Comparison of ENCODE assay signal across 20 mouse cellular contexts in genomic region chr14:105522279-105522678, GRCm38 (mm10).
A peak's percentile ranks its signal among the peaks of the same experiment; 100 is the strongest.
DNase-seq lines count a peak whose midpoint lies in the region; ATAC-seq and TF ChIP-seq lines count a peak whose summit lies in the region.
"Had no signal": no experiment of that assay in that cellular context is flagged by ENCODE, and none has a peak within 500 bp of the region (broad histone marks: within the 10 kb centered on the region; RNA-seq: fewer than 3 reads in every experiment).

No protein-coding gene starts in this region.

- DNase-seq in heart, adult 11 months = peak; percentile 11
- DNase-seq in heart, postnatal 36 days = no peak
- no peak for DNase-seq in heart, postnatal 25 days (ENCODE audit: low spot score)
- DNase-seq in heart, postnatal 0 days (ENCODE audit: low spot score) = peak; percentile 24
- DNase-seq in heart, adult 9 months (ENCODE audit: low spot score in 2 of 2) = no peak
- no peak for DNase-seq in urinary bladder, postnatal 25 days (ENCODE audit: low spot score)
- DNase-seq: adrenal gland, postnatal 10 days; cerebellum, adult 11-12 months; cerebellum, adult 9-10 months; cerebellum, postnatal 36 days; gastrocnemius, postnatal 10 days; kidney, adult 18-20 months had no signal

- H3K36me3 ChIP-seq in heart, embryonic 13.5 days = no peaks in the 10 kb centered on the region
- H3K36me3 ChIP-seq in heart, postnatal 0 days (replicated peaks; ENCODE audit: control insufficient read depth, insufficient read depth, low read length) = no peaks in the 10 kb centered on the region
- no peaks in the 10 kb centered on the region for H3K36me3 ChIP-seq in stomach, embryonic 15.5 days
- H3K36me3 ChIP-seq: embryonic facial prominence, embryonic 13.5 days; forebrain, embryonic 12.5 days; hindbrain, embryonic 10.5 days; intestine, embryonic 15.5 days had no signal

- H3K9ac ChIP-seq in heart, embryonic 13.5 days = no peak overlapping the region
- H3K9ac ChIP-seq in heart, postnatal 0 days (replicated peaks; ENCODE audit: low read depth, low read length) = no peak overlapping the region
- H3K9ac ChIP-seq in stomach, embryonic 15.5 days = no peak overlapping the region
- H3K9ac ChIP-seq: embryonic facial prominence, embryonic 13.5 days; forebrain, embryonic 12.5 days; hindbrain, embryonic 14.5 days; intestine, embryonic 15.5 days had no signal

- H3K27ac ChIP-seq in heart, embryonic 13.5 days (replicated peaks) = 0 out of 2 replicates have a peak overlapping the region, but pooled peaks have one; percentile 36
- H3K27ac ChIP-seq in heart, postnatal 0 days (ENCODE audit: low read depth) = no peak overlapping the region
- H3K27ac ChIP-seq in stomach, embryonic 15.5 days = no peak overlapping the region
- H3K27ac ChIP-seq: embryonic facial prominence, embryonic 13.5 days; forebrain, embryonic 12.5 days; hindbrain, embryonic 10.5 days; hindbrain, embryonic 14.5 days; intestine, embryonic 15.5 days had no signal

- no peak overlapping the region for H3K4me3 ChIP-seq in heart, embryonic 13.5 days
- H3K4me3 ChIP-seq in heart, postnatal 0 days (ENCODE audit: low read depth, low read length) = no peak overlapping the region
- H3K4me3 ChIP-seq in stomach, embryonic 15.5 days (replicated peaks) = no peak overlapping the region
- H3K4me3 ChIP-seq: embryonic facial prominence, embryonic 13.5 days; forebrain, embryonic 12.5 days; hindbrain, embryonic 10.5 days; intestine, embryonic 15.5 days had no signal

- H3K9me3 ChIP-seq in heart, embryonic 13.5 days = no peaks in the 10 kb centered on the region
- no peaks in the 10 kb centered on the region for H3K9me3 ChIP-seq in heart, postnatal 0 days (replicated peaks; ENCODE audit: control insufficient read depth, low read length)
- H3K9me3 ChIP-seq in stomach, embryonic 15.5 days = no peaks in the 10 kb centered on the region
- H3K9me3 ChIP-seq: embryonic facial prominence, embryonic 13.5 days; forebrain, embryonic 12.5 days; hindbrain, embryonic 10.5 days; intestine, embryonic 15.5 days had no signal

- TF ChIP-seq CTCF in heart, postnatal 0 days (IDR thresholded peaks at IDR 0.05; ENCODE audit: low read depth) = no peak

- 17% methylated on average over 1 of the region's 1 CpGs for WGBS in heart, embryonic 13.5 days
- 15% methylated on average over 1 of the region's 1 CpGs for WGBS in heart, postnatal 0 days
- 40% methylated on average over 1 of the region's 1 CpGs for WGBS in stomach, embryonic 15.5 days

- peaks cover 12% of the 10 kb centered on the region; the same call in 1 of the 2 replicates for H3K4me1 ChIP-seq in heart, embryonic 13.5 days
- peaks cover 4% of the 10 kb centered on the region; the same call in 1 of the 2 replicates for H3K4me1 ChIP-seq in heart, postnatal 0 days (ENCODE audit: control insufficient read depth, insufficient read depth)
- no peaks in the 10 kb centered on the region for H3K4me1 ChIP-seq in stomach, embryonic 15.5 days
- H3K4me1 ChIP-seq: hindbrain, embryonic 10.5 days; intestine, embryonic 15.5 days had no signal

- intact Hi-C loops in heart, postnatal 36 days (cut with DNase I) = no loop called here
- intact Hi-C loops in heart, postnatal 25 days (cut with DNase I) = no loop called here

- H3K27me3 ChIP-seq in heart, embryonic 13.5 days (replicated peaks) = no peaks in the 10 kb centered on the region
- no peaks in the 10 kb centered on the region for H3K27me3 ChIP-seq in heart, postnatal 0 days (ENCODE audit: control insufficient read depth, insufficient read depth, low read length)
- H3K27me3 ChIP-seq in stomach, embryonic 15.5 days (replicated peaks) = no peaks in the 10 kb centered on the region
- H3K27me3 ChIP-seq: embryonic facial prominence, embryonic 13.5 days; intestine, embryonic 15.5 days had no signal

- no peak for ATAC-seq in heart, embryonic 13.5 days (ENCODE audit: extremely low read depth, insufficient number of reproducible peaks, low FRiP score, low TSS enrichment)
- ATAC-seq in heart, postnatal 0 days (ENCODE audit: insufficient read depth, low read depth) = peak; percentile 82
- peak; percentile 73 for ATAC-seq in stomach, embryonic 15.5 days (ENCODE audit: insufficient read depth, low FRiP score, low read depth)
- ATAC-seq: forebrain, embryonic 16.5 days; intestine, embryonic 15.5 days had no signal

- H3K4me2 ChIP-seq in heart, embryonic 13.5 days = no peak overlapping the region
- H3K4me2 ChIP-seq in heart, postnatal 0 days (ENCODE audit: low read depth, low read length) = no peak overlapping the region
- no peak overlapping the region for H3K4me2 ChIP-seq in stomach, embryonic 15.5 days
- H3K4me2 ChIP-seq: embryonic facial prominence, embryonic 13.5 days; forebrain, embryonic 12.5 days; hindbrain, embryonic 14.5 days; intestine, embryonic 15.5 days had no signal

- TF ChIP-seq EP300 in heart, postnatal 0 days (IDR thresholded peaks at IDR 0.05; ENCODE audit: low read depth) = no peak

Comparison
In these comparisons a context has a peak if more than half of its experiments do, and no peak if none do; other contexts are left out.
1. DNase-seq: peak in heart, adult 11 months (single experiment) and heart, postnatal 0 days (single experiment); none in heart, postnatal 36 days (0 of 2), heart, postnatal 25 days (single experiment), heart, adult 9 months (0 of 2) and urinary bladder, postnatal 25 days (single experiment).